Mouse (Mus musculus) liver, embryonic 12.5 days (tissue): ENCODE results near the gene Eapp. TPM values are rescaled to one million over a fixed set of nuclear protein-coding genes. Genes with fewer than 3 reads are reported as not detected.
"Not testable (repeated sequence)": the region's sequence is repeated elsewhere in the genome, so short reads cannot be mapped to it uniquely, and the experiment has no call there.

ENCODE experiments used
- ATAC-seq: fragments of 200-750 bp; cut with Nextera tagmentation; 2 replicates; pipeline ENCODE4 v1.8.0; 2017; ENCODE audit warnings: moderate number of reproducible peaks, mild to moderate bottlenecking, moderate library complexity
- H3K27ac ChIP-seq: fragments of 300-500 bp; sonication (generic); 2 replicates; pipeline ENCODE4 v1.5.1; 2016; ENCODE audit warnings: mild to moderate bottlenecking
- H3K27me3 ChIP-seq: fragments of 300-500 bp; sonication (generic); replicated peaks from 2 replicates; pipeline ENCODE4 v1.6.1; 2016; ENCODE audit warnings: mild to moderate bottlenecking, moderate library complexity
- H3K36me3 ChIP-seq: fragments of 300-500 bp; sonication (generic); 2 replicates; pipeline ENCODE4 v1.6.1; 2016; ENCODE audit warnings: mild to moderate bottlenecking, moderate library complexity
- H3K4me1 ChIP-seq: fragments of 300-500 bp; sonication (generic); 2 replicates; pipeline ENCODE4 v1.6.1; 2016
- H3K4me2 ChIP-seq: fragments of 300-500 bp; sonication (generic); 2 replicates; pipeline ENCODE4 v1.6.1; 2016; ENCODE audit warnings: mild to moderate bottlenecking, moderate library complexity
- H3K4me3 ChIP-seq: fragments of 300-500 bp; sonication (generic); 2 replicates; pipeline ENCODE4 v1.5.1; 2016; ENCODE audit warnings: mild to moderate bottlenecking, moderate library complexity
- H3K9ac ChIP-seq: fragments of 300-500 bp; sonication (generic); 2 replicates; pipeline ENCODE4 v1.6.1; 2016; ENCODE audit warnings: mild to moderate bottlenecking, moderate library complexity
- H3K9me3 ChIP-seq: fragments of 300-500 bp; sonication (generic); replicated peaks from 2 replicates; pipeline ENCODE4 v1.6.1; 2016; ENCODE audit warnings: mild to moderate bottlenecking, moderate library complexity
- WGBS: fragments of 180-500 bp; shearing (Covaris S2); methylation state at CpG from one replicate; pipeline ENCODE4 v1.1.7; 2016; ENCODE audit not compliant: insufficient replicate concordance; 5-methylcytosine and 5-hydroxymethylcytosine counted together
- polyA plus RNA-seq: library from polyadenylated mRNA; unstranded; fragments of >200 nt; fragmentation: Nextera tagmentation; extraction: Ambion mirVana; gene quantifications from 2 replicates; pipeline ENCODE4 v1.2.1, GENCODE M21; 2016

Gene Eapp
- polyA plus RNA-seq, 1 experiment from 2014 or later, result 47.1 TPM

GRCm38 (mm10) chr12:54709691-54710493 is 14.2 kb upstream of the Eapp start:
- H3K36me3 ChIP-seq, H3K4me1 ChIP-seq, H3K27ac ChIP-seq, H3K27me3 ChIP-seq, H3K9me3 ChIP-seq: not testable (repeated sequence)
- peak; percentile 14; the same call in 1 of the 2 replicates for ATAC-seq
- Histone ChIP-seq H3K4me3 (peak overlapping the region; percentile 32; the same call in 1 of the 2 replicates), H3K9ac (0 out of 2 replicates have a peak overlapping the region, but pooled peaks have one; percentile 41), H3K4me2 (0 out of 2 replicates have a peak overlapping the region, but pooled peaks have one; percentile 38)
- 0% methylated on average over 12 of the region's 44 CpGs for WGBS

- WGBS, result 41% methylated on average over 7 of the region's 7 CpGs
These were observed 3.7 kb upstream of the Eapp start for GRCm38 (mm10) chr12:54699394-54699793.

GRCm38 (mm10) chr12:54697791-54698250 is 2.1 kb upstream of the Eapp start:
- H3K27ac ChIP-seq, result peak overlapping the region; percentile 79
- H3K9ac ChIP-seq, result peak overlapping the region; percentile 5; the same call in 1 of the 2 replicates
- WGBS, result 43% methylated on average over 6 of the region's 6 CpGs
- ATAC-seq, result no peak
- H3K27me3 ChIP-seq, result peaks cover 3% of the 10 kb centered on the region; the same call in 1 of the 2 replicates
- peak overlapping the region; percentile 13 for H3K4me2 ChIP-seq
- H3K4me3 ChIP-seq, result no peak overlapping the region
- H3K36me3 ChIP-seq, result peaks cover under 1% of the 10 kb centered on the region
- peaks cover 46% of the 10 kb centered on the region for H3K4me1 ChIP-seq
- no peaks in the 10 kb centered on the region for H3K9me3 ChIP-seq

More at GRCm38 (mm10) chr12:54699394-54699793, 3.7 kb upstream of the Eapp start:
- peaks cover 8% of the 10 kb centered on the region; the same call in 1 of the 2 replicates for H3K27me3 ChIP-seq
- no peaks in the 10 kb centered on the region for H3K36me3 ChIP-seq
- no peak overlapping the region; the same call in 1 of the 2 replicates for H3K9ac ChIP-seq
- peaks cover 32% of the 10 kb centered on the region for H3K4me1 ChIP-seq
- no peak overlapping the region for H3K4me2 ChIP-seq
- H3K4me3 ChIP-seq, result no peak overlapping the region
- no peaks in the 10 kb centered on the region for H3K9me3 ChIP-seq
- ATAC-seq, result no peak
- H3K27ac ChIP-seq, result no peak overlapping the region

DNA sequence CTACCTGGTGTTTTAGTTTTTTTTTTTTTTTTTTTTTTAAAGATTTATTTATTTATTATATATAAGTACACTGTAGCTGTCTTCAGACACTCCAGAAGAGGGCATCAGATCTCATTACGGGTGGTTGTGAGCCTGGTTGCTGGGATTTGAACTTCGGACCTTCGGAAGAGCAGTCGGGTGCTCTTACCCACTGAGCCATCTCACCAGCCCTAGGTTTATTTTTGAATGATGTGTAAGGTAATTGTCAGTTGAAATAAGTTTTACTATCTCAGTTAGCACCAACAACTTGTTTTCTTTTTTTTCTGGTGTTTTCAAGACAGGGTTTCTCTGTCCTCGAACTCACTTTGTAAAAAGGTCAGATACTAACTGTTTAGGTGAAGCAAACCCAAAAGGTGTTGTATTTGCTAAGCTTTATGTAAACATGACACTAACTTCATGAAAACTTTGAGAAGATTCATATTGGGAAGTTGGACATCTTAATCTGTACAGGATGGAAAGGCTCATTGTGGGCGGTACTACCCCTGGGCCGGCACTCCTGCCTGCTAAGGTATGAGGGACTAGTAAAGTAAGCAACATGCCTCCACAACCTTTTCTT is 1.4 kb upstream of the Eapp start:
- peak; percentile 68 for ATAC-seq
- H3K4me1 ChIP-seq, result peaks cover 47% of the 10 kb centered on the region
- 6% methylated on average over 7 of the region's 7 CpGs for WGBS
- no peak overlapping the region; the same call in 1 of the 2 replicates for H3K9ac ChIP-seq
- peak overlapping the region; percentile 79 for H3K27ac ChIP-seq
- H3K4me2 ChIP-seq, result peak overlapping the region; percentile 13; the same call in 1 of the 2 replicates
- H3K4me3 ChIP-seq, result no peak overlapping the region
- no peaks in the 10 kb centered on the region for H3K27me3 ChIP-seq
- H3K36me3 ChIP-seq, result peaks cover 8% of the 10 kb centered on the region
- no peaks in the 10 kb centered on the region for H3K9me3 ChIP-seq

GRCm38 (mm10) chr12:54696242-54697002 is 725 bp upstream of the Eapp start:
- Histone ChIP-seq H3K4me2 (peak overlapping the region; percentile 87), H3K27me3 (no peaks in the 10 kb centered on the region), H3K36me3 (peaks cover 14% of the 10 kb centered on the region), H3K27ac (peak overlapping the region; percentile 99), H3K4me1 (peaks cover 47% of the 10 kb centered on the region), H3K9ac (peak overlapping the region; percentile 92), H3K4me3 (peak overlapping the region; percentile 89), H3K9me3 (no peaks in the 10 kb centered on the region)
- under 1% methylated on average over 32 of the region's 32 CpGs for WGBS
- peak; percentile 80 for ATAC-seq

GRCm38 (mm10) chr12:54694847-54695510 is 718 bp downstream of the Eapp start:
- Histone ChIP-seq H3K27me3 (no peaks in the 10 kb centered on the region), H3K9ac (peak overlapping the region; percentile 92), H3K36me3 (peaks cover 28% of the 10 kb centered on the region), H3K4me2 (peak overlapping the region; percentile 87), H3K27ac (peak overlapping the region; percentile 99), H3K9me3 (no peaks in the 10 kb centered on the region), H3K4me1 (peaks cover 45% of the 10 kb centered on the region), H3K4me3 (peak overlapping the region; percentile 89)
- 33% methylated on average over 12 of the region's 12 CpGs for WGBS
- no peak for ATAC-seq

DNA sequence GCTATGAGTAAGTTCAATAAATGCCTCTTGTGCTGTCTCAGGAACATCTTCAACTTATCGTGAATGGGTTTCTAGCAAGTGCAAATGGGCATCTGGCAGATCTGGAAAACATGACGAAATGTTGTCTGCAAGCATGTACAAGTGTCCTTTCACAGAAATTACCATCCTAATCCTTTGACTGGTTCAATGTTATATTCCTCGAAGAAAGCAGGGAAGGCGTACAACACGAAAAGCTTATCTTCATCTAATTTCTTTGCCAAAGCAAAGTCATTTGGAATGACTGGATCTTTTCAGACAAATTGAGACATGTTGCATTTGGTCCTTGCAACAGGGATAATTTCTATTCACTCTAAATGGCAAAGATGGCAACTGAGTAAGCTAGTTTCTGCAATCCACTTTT is 6.6 kb downstream of the Eapp start:
- H3K36me3 ChIP-seq, result peaks cover 85% of the 10 kb centered on the region

GRCm38 (mm10) chr12:54683182-54683581 is 12.5 kb downstream of the Eapp start:
- no peak for ATAC-seq
- H3K4me3 ChIP-seq, result no peak overlapping the region
- H3K9ac ChIP-seq, result no peak overlapping the region
- WGBS, result 31% methylated on average over 1 of the region's 1 CpGs
- peaks cover 59% of the 10 kb centered on the region for H3K36me3 ChIP-seq
- no peaks in the 10 kb centered on the region for H3K9me3 ChIP-seq
- H3K27ac ChIP-seq, result no peak overlapping the region
- H3K27me3 ChIP-seq, result no peaks in the 10 kb centered on the region
- no peaks in the 10 kb centered on the region for H3K4me1 ChIP-seq
- no peak overlapping the region for H3K4me2 ChIP-seq

More for the DNA sequence above, 6.6 kb downstream of the Eapp start:
- no peak overlapping the region for H3K9ac ChIP-seq
- ATAC-seq, result no peak
- no peak overlapping the region for H3K4me2 ChIP-seq
- 91% methylated on average over 5 of the region's 5 CpGs for WGBS
- peaks cover 12% of the 10 kb centered on the region for H3K4me1 ChIP-seq
- no peak overlapping the region for H3K27ac ChIP-seq
- no peaks in the 10 kb centered on the region for H3K9me3 ChIP-seq
- no peaks in the 10 kb centered on the region for H3K27me3 ChIP-seq
- H3K4me3 ChIP-seq, result no peak overlapping the region

DNA sequence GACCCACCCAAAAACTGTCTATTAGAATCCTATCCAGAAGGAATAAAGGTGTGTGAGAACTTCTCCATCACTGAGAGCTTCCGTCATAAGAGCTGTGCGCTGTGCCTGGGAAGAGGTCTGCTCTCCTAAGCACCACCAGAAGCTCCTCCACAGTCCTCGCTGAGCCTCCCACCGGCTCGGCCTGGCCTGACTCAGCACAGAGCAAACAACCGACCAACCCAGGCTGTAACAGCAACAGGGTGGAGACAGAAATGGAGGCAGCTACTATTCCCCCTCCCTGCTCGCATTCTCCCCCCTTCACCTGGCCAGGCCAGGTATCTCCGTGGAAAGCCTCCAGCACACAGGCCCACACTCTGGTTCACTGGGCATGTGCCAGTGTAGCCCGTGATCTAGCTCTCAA is 19.0 kb downstream of the Eapp start:
- H3K9ac ChIP-seq, result no peak overlapping the region
- no peak overlapping the region for H3K4me3 ChIP-seq
- no peaks in the 10 kb centered on the region for H3K4me1 ChIP-seq
- H3K9me3 ChIP-seq, result no peaks in the 10 kb centered on the region
- H3K4me2 ChIP-seq, result no peak overlapping the region
- WGBS, result 88% methylated on average over 9 of the region's 9 CpGs
- peaks cover 71% of the 10 kb centered on the region for H3K36me3 ChIP-seq
- ATAC-seq, result no peak
- no peak overlapping the region for H3K27ac ChIP-seq
- no peaks in the 10 kb centered on the region for H3K27me3 ChIP-seq

- Histone ChIP-seq H3K9ac (no peak overlapping the region), H3K27ac (no peak overlapping the region), H3K4me3 (no peak overlapping the region), H3K27me3 (no peaks in the 10 kb centered on the region), H3K4me2 (no peak overlapping the region), H3K9me3 (no peaks in the 10 kb centered on the region), H3K36me3 (peaks cover 76% of the 10 kb centered on the region), H3K4me1 (no peaks in the 10 kb centered on the region)
- ATAC-seq, result no peak
- 86% methylated on average over 4 of the region's 4 CpGs for WGBS
These were observed 20.3 kb downstream of the Eapp start for GRCm38 (mm10) chr12:54675396-54675795.

DNA sequence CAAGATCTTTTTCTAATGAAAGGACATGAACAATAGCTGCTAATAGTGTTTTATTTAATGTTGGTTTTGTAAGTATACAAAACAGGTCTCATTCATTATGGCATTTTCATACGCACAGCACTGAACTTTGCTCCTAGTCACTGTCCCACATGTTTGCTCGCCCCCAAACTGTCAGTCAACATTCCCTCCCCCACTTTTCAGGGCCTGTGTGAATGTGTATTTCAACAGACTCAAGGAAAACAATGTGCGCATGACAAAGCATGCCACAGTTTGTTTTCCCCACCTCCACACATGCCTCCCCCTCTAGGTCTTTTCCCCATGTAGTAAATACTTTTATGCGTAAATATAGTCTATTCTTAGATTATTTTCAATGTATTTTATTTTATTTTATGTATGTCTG is 24.4 kb downstream of the Eapp start:
- Histone ChIP-seq H3K27me3 (no peaks in the 10 kb centered on the region), H3K9me3 (no peaks in the 10 kb centered on the region), H3K36me3 (peaks cover 57% of the 10 kb centered on the region), H3K4me2 (no peak overlapping the region), H3K9ac (no peak overlapping the region), H3K27ac (no peak overlapping the region), H3K4me1 (no peaks in the 10 kb centered on the region), H3K4me3 (no peak overlapping the region)
- ATAC-seq, result no peak
- WGBS, result 82% methylated on average over 4 of the region's 4 CpGs
